Comparison of ENCODE assay signal across 8 mouse cellular contexts in the genomic region with DNA sequence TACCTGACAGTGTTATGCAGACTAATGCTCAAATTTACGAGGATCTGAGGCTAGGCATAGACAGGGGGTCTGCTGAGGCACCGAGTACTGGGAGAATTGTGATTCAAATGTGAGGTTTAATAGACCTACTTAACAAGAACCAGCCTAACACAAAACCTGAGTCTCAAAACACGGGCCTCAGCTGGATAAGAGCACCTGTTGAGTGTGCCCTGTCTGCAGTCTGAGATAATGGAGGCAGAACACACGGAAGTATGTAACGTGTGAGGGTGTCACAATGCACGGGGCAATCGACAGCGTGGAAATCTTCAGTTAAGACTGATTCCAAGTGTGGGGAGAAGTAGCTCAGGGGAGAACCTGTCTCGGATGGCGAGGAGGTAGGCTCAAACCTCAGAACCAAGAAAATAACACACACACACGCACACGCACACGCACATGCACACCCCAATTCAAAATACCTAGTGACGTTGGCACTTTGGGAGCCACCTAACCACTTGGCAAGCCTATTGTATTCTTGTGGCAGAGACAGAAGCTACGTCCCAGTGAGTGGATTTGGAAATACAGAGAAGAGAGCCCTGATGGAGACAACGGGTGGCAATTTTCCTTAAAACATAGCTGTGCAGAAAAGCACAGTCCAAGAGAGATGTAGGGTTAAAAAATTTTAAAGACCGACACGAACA. TPM values are rescaled to one million over a fixed set of nuclear protein-coding genes. Genes with fewer than 3 reads are reported as not detected.
A peak's percentile ranks its signal among the peaks of the same experiment; 100 is the strongest.
DNase-seq lines count a peak whose midpoint lies in the region; ATAC-seq and TF ChIP-seq lines count a peak whose summit lies in the region.

No protein-coding gene starts in this region.

- peak overlapping the region; percentile 83 for H3K4me3 ChIP-seq in heart, embryonic 12.5 days
- peak overlapping the region; percentile 97 for H3K4me3 ChIP-seq in E14TG2a.4 (replicated peaks; ENCODE audit: low read length)
- peak overlapping the region; percentile 87 for H3K4me3 ChIP-seq in hindbrain, embryonic 15.5 days
- peak overlapping the region; percentile 89 for H3K4me3 ChIP-seq in stomach, postnatal 0 days (ENCODE audit: low read depth, low read length)

- no peak for DNase-seq in heart, postnatal 4 days
- peak; percentile 10 to 11 for DNase-seq in cerebellum, postnatal 25 days
- peak; percentile 4 for DNase-seq in mesoderm, embryonic 11.5 days (ENCODE audit: low read depth, low spot score)
- DNase-seq in stomach, postnatal 0 days (ENCODE audit: low spot score), result peak; percentile 23
- no peak for DNase-seq in gastrocnemius, adult 18-20 months (ENCODE audit: low spot score)

- TF ChIP-seq EP300 in stomach, postnatal 0 days (optimal IDR thresholded peaks at IDR 0.05), result no peak

- WGBS in heart, embryonic 12.5 days, result 49% methylated on average over 18 of the region's 18 CpGs
- 57% methylated on average over 18 of the region's 18 CpGs for WGBS in hindbrain, embryonic 15.5 days
- WGBS in stomach, postnatal 0 days, result 37% methylated on average over 18 of the region's 18 CpGs

- 0 out of 2 replicates have a peak overlapping the region, but pooled peaks have one; percentile 73 for H3K27ac ChIP-seq in heart, embryonic 12.5 days (ENCODE audit: poor library complexity, severe bottlenecking)
- 0 out of 2 replicates have a peak overlapping the region, but pooled peaks have one; percentile 86 for H3K27ac ChIP-seq in hindbrain, embryonic 15.5 days (replicated peaks)
- H3K27ac ChIP-seq in stomach, postnatal 0 days (replicated peaks), result no peak overlapping the region

- H3K4me1 ChIP-seq in heart, embryonic 12.5 days (replicated peaks), result peaks cover 14% of the 10 kb centered on the region
- peaks cover 30% of the 10 kb centered on the region for H3K4me1 ChIP-seq in E14TG2a.4 (replicated peaks; ENCODE audit: low read depth, low read length)
- peaks cover 20% of the 10 kb centered on the region for H3K4me1 ChIP-seq in hindbrain, embryonic 15.5 days (replicated peaks)
- H3K4me1 ChIP-seq in stomach, postnatal 0 days (replicated peaks; ENCODE audit: control insufficient read depth, insufficient read depth), result no peaks in the 10 kb centered on the region

- no peaks in the 10 kb centered on the region for H3K36me3 ChIP-seq in heart, embryonic 12.5 days
- peaks cover 14% of the 10 kb centered on the region for H3K36me3 ChIP-seq in E14TG2a.4 (ENCODE audit: insufficient read depth, low read length)
- peaks cover 2% of the 10 kb centered on the region; the same call in 1 of the 2 replicates for H3K36me3 ChIP-seq in hindbrain, embryonic 15.5 days
- no peaks in the 10 kb centered on the region for H3K36me3 ChIP-seq in stomach, postnatal 0 days (ENCODE audit: control insufficient read depth, insufficient read depth, low read length)

- H3K9me3 ChIP-seq in heart, embryonic 12.5 days (replicated peaks), result no peaks in the 10 kb centered on the region
- H3K9me3 ChIP-seq in E14TG2a.4 (ENCODE audit: low read length), result no peaks in the 10 kb centered on the region
- H3K9me3 ChIP-seq in hindbrain, embryonic 15.5 days, result no peaks in the 10 kb centered on the region
- H3K9me3 ChIP-seq in stomach, postnatal 0 days (ENCODE audit: control insufficient read depth, low read length), result no peaks in the 10 kb centered on the region

- 0 out of 2 replicates have a peak, but pooled peaks have one; percentile 51 for ATAC-seq in heart, embryonic 12.5 days (ENCODE audit: insufficient number of reproducible peaks, low FRiP score)
- ATAC-seq in hindbrain, embryonic 15.5 days (ENCODE audit: low FRiP score, low read depth), result no peak
- peak; percentile 38; the same call in 1 of the 2 replicates for ATAC-seq in stomach, postnatal 0 days (ENCODE audit: low FRiP score, low TSS enrichment)

- peak overlapping the region; percentile 93 for H3K9ac ChIP-seq in heart, embryonic 12.5 days
- H3K9ac ChIP-seq in hindbrain, embryonic 15.5 days, result peak overlapping the region; percentile 87
- H3K9ac ChIP-seq in stomach, postnatal 0 days (ENCODE audit: low read length), result peak overlapping the region; percentile 97

- H3K27me3 ChIP-seq in heart, embryonic 12.5 days (replicated peaks), result no peaks in the 10 kb centered on the region
- H3K27me3 ChIP-seq in E14TG2a.4 (ENCODE audit: insufficient read depth, low read length), result no peaks in the 10 kb centered on the region
- H3K27me3 ChIP-seq in hindbrain, embryonic 15.5 days, result no peaks in the 10 kb centered on the region
- H3K27me3 ChIP-seq in stomach, postnatal 0 days (ENCODE audit: control insufficient read depth, insufficient read depth, low read length), result no peaks in the 10 kb centered on the region

- TF ChIP-seq CTCF in E14TG2a.4 (conservative IDR thresholded peaks at IDR 0.05; ENCODE audit: low read length), result no peak
- no peak for TF ChIP-seq CTCF in stomach, postnatal 0 days (IDR thresholded peaks at IDR 0.05; ENCODE audit: low read depth)

- H3K4me2 ChIP-seq in heart, embryonic 12.5 days, result peak overlapping the region; percentile 76
- H3K4me2 ChIP-seq in hindbrain, embryonic 15.5 days, result peak overlapping the region; percentile 88
- H3K4me2 ChIP-seq in stomach, postnatal 0 days (replicated peaks; ENCODE audit: low read depth), result peak overlapping the region; percentile 90

RNA-seq across cellular contexts. Expression of gene Ninl, which starts 1.2 kb away (rescaled TPM):
- 6.7 and 8.4 TPM in 2 replicates for polyA plus RNA-seq in heart, embryonic 12.5 days (2016; fragmentation: Nextera tagmentation; extraction: Ambion mirVana)
- total RNA-seq in heart, postnatal 4 days (2021), result 1 to 10 TPM; 1.7 to 2.5 TPM
- polyA plus RNA-seq in hindbrain, embryonic 15.5 days (2015; fragmentation: Nextera tagmentation; extraction: Ambion mirVana), result 4.1 and 5.0 TPM in 2 replicates
- polyA plus RNA-seq in stomach, postnatal 0 days (2015; fragmentation: Nextera tagmentation; extraction: Ambion mirVana), result 1.9 and 2.3 TPM in 2 replicates
- total RNA-seq in gastrocnemius, adult 18-20 months (2021), result under 1 TPM; 0.43 to 0.47 TPM

RNA-seq across cellular contexts. Expression of gene Nanp, which starts 1.2 kb away (rescaled TPM):
- polyA plus RNA-seq in heart, embryonic 12.5 days (2016; fragmentation: Nextera tagmentation; extraction: Ambion mirVana), result 23.5 and 23.7 TPM in 2 replicates
- 1 to 10 TPM; 6.6 to 7.9 TPM for total RNA-seq in heart, postnatal 4 days (2021)
- 35.2 and 35.8 TPM in 2 replicates for polyA plus RNA-seq in hindbrain, embryonic 15.5 days (2015; fragmentation: Nextera tagmentation; extraction: Ambion mirVana)
- 34.1 and 35.5 TPM in 2 replicates for polyA plus RNA-seq in stomach, postnatal 0 days (2015; fragmentation: Nextera tagmentation; extraction: Ambion mirVana)
- total RNA-seq in gastrocnemius, adult 18-20 months (2021), result 1 to 10 TPM; 1.9 to 2.7 TPM

RNA-seq across cellular contexts. Expression of gene Gm14151, which starts 54.1 kb away (rescaled TPM):
- not detected in 2 replicates for polyA plus RNA-seq in heart, embryonic 12.5 days (2016; fragmentation: Nextera tagmentation; extraction: Ambion mirVana)
- total RNA-seq in heart, postnatal 4 days (2021), result not detected
- polyA plus RNA-seq in hindbrain, embryonic 15.5 days (2015; fragmentation: Nextera tagmentation; extraction: Ambion mirVana), result not detected in 2 replicates
- polyA plus RNA-seq in stomach, postnatal 0 days (2015; fragmentation: Nextera tagmentation; extraction: Ambion mirVana), result not detected in 2 replicates
- total RNA-seq in gastrocnemius, adult 18-20 months (2021), result not detected

Comparison
In these comparisons a context has a peak if more than half of its experiments do, and no peak if none do; other contexts are left out.
1. DNase-seq: peak in cerebellum, postnatal 25 days (2 of 2), mesoderm, embryonic 11.5 days (single experiment) and stomach, postnatal 0 days (single experiment); none in heart, postnatal 4 days (single experiment) and gastrocnemius, adult 18-20 months (single experiment).
2. Peak in every context shown above with its lines, with median percentiles within 50 percentile points of each other: H3K4me2 ChIP-seq, H3K4me3 ChIP-seq and H3K9ac ChIP-seq.